Mouse (Mus musculus): ENCODE measurements around the gene Eaf2. TPM values are rescaled to one million over a fixed set of nuclear protein-coding genes. Genes with fewer than 3 reads are reported as not detected.

Eaf2 gene
- polyA plus RNA-seq, 1 experiment from 2014 or later, result 2.3 TPM

DNA sequence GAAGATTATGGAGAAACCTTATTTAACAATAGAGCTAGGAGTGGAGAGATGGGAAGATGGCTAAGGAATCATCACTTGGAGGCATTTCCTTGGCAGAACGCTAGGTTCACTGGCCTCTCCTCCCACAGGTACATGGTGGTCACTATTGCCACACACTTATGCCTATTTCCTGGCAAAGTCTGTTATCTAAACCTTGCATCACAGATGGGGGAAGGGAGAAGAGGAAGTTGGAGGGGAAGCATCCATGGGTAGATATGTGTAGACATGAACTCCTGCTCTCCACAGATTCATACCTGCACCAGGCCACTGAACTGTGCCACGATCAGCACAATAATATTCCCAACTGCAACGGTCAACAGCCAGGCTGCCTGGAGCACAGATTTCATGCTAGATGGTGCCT, 122.8 kb downstream of the Eaf2 start:
- H3K27ac ChIP-seq, result no peak overlapping the region
- H3K4me3 ChIP-seq, result no peak overlapping the region
- H3K9me3 ChIP-seq, result no peaks in the 10 kb centered on the region
- no peaks in the 10 kb centered on the region for H3K4me1 ChIP-seq
- H3K36me3 ChIP-seq, result no peaks in the 10 kb centered on the region
- 95% methylated on average over 3 of the region's 3 CpGs for WGBS
- ATAC-seq (ENCODE audit: insufficient number of reproducible peaks, insufficient read depth, low FRiP score, low TSS enrichment, low read depth), result no peak
- H3K27me3 ChIP-seq, result no peaks in the 10 kb centered on the region
- no peak overlapping the region for H3K4me2 ChIP-seq
- H3K9ac ChIP-seq, result no peak overlapping the region

GRCm38 (mm10) chr16:36747767-36748166, 127.0 kb downstream of the Eaf2 start:
- no peak overlapping the region for H3K4me2 ChIP-seq
- no peak overlapping the region for H3K27ac ChIP-seq
- no peaks in the 10 kb centered on the region for H3K4me1 ChIP-seq
- no peaks in the 10 kb centered on the region for H3K27me3 ChIP-seq
- ATAC-seq (ENCODE audit: insufficient number of reproducible peaks, insufficient read depth, low FRiP score, low TSS enrichment, low read depth), result no peak
- no peak overlapping the region for H3K9ac ChIP-seq
- 76% methylated on average over 2 of the region's 2 CpGs for WGBS
- H3K9me3 ChIP-seq, result no peaks in the 10 kb centered on the region
- H3K4me3 ChIP-seq, result no peak overlapping the region
- H3K36me3 ChIP-seq, result no peaks in the 10 kb centered on the region

DNA sequence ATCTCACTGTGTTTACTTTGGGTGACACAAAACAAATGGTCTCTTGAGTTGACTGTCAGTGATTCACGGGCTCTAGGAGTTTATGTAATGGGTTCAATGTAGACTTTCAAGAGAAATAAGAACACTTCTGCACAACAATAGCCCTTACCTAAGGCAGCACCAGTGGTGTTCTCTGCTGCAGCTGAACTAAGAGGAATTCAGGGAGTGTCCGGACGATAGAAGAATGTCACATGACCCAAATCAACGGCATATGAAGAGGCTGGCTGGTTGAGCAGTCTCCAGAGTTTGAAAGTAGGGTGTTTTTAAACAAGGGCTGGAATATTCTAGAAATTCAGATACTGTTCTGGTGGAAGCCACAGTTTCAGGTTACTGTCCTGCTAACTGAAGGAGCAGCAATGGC, 127.7 kb downstream of the Eaf2 start:
- Histone ChIP-seq H3K36me3 (no peaks in the 10 kb centered on the region), H3K4me1 (no peaks in the 10 kb centered on the region), H3K4me2 (no peak overlapping the region), H3K9ac (no peak overlapping the region), H3K27ac (no peak overlapping the region), H3K27me3 (no peaks in the 10 kb centered on the region), H3K9me3 (no peaks in the 10 kb centered on the region), H3K4me3 (no peak overlapping the region)
- 68% methylated on average over 4 of the region's 4 CpGs for WGBS
- no peak for ATAC-seq (ENCODE audit: insufficient number of reproducible peaks, insufficient read depth, low FRiP score, low TSS enrichment, low read depth)

DNA sequence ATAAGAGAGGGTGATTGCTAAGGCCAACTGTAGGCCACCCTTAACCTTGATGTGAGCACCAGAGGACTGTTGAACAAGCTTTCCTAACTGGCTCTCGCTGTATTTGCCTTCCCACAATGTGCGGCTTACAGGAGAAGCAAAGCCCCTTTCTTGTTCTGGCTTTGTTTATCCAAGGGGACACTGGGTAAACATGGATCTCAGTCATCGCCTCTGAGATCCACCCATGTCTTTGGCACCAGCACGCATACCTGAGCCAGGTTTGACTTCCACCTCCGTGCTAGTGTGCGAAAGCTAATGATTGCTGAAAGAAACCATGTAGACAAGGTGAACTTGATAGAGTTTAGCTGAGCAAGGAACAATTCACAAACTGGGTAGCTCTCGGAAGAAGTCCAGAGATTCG, 131.2 kb downstream of the Eaf2 start:
- Histone ChIP-seq H3K4me2 (no peak overlapping the region), H3K9me3 (no peaks in the 10 kb centered on the region), H3K27me3 (no peaks in the 10 kb centered on the region), H3K4me3 (no peak overlapping the region), H3K9ac (no peak overlapping the region), H3K27ac (no peak overlapping the region), H3K36me3 (no peaks in the 10 kb centered on the region), H3K4me1 (no peaks in the 10 kb centered on the region)
- 86% methylated on average over 8 of the region's 8 CpGs for WGBS
- no peak for ATAC-seq (ENCODE audit: insufficient number of reproducible peaks, insufficient read depth, low FRiP score, low TSS enrichment, low read depth)

Small RNA genes within 50 kb of the gene (microRNA-seq; reads per million reads assigned to microRNA genes)
- gene Gm22617, result not detected

Other genes with a start within 250 kb of the Eaf2 start
- gene Cd86, start 208.9 kb downstream of the Eaf2 start, polyA plus RNA-seq (2015; fragmentation: Nextera tagmentation; extraction: Ambion mirVana), result 1.4 and 2.5 TPM in 2 replicates
- gene Ildr1, start 181.0 kb downstream of the Eaf2 start, polyA plus RNA-seq (2015; fragmentation: Nextera tagmentation; extraction: Ambion mirVana), result 2.7 and 3.8 TPM in 2 replicates
- 5.2 and 9.6 TPM in 2 replicates for gene Slc15a2, start 90.0 kb downstream of the Eaf2 start, polyA plus RNA-seq (2015; fragmentation: Nextera tagmentation; extraction: Ambion mirVana)
- gene Iqcb1, start 46.6 kb downstream of the Eaf2 start, polyA plus RNA-seq (2015; fragmentation: Nextera tagmentation; extraction: Ambion mirVana), result 53.1 and 53.7 TPM in 2 replicates
- gene Golgb1, start 137 bp upstream of the Eaf2 start, polyA plus RNA-seq (2015; fragmentation: Nextera tagmentation; extraction: Ambion mirVana), result 119 and 126 TPM in 2 replicates
- gene Hcls1, start 60.0 kb upstream of the Eaf2 start, polyA plus RNA-seq (2015; fragmentation: Nextera tagmentation; extraction: Ambion mirVana), result 4.6 and 5.7 TPM in 2 replicates
- gene Fbxo40, start 115.5 kb upstream of the Eaf2 start, polyA plus RNA-seq (2015; fragmentation: Nextera tagmentation; extraction: Ambion mirVana), result not detected in 2 replicates
- 9.1 and 9.4 TPM in 2 replicates for gene Polq, start 136.8 kb upstream of the Eaf2 start, polyA plus RNA-seq (2015; fragmentation: Nextera tagmentation; extraction: Ambion mirVana)

Data from embryonic facial prominence, embryonic 13.5 days (tissue).